Mouse (Mus musculus) cerebellum, adult 8-10 months (tissue): ENCODE measurements around the gene Kif27.

ENCODE experiments used
- DNase-seq: peaks from one replicate; pipeline ENCODE4 v3.0.0; 2022

Kif27 gene

DNA sequence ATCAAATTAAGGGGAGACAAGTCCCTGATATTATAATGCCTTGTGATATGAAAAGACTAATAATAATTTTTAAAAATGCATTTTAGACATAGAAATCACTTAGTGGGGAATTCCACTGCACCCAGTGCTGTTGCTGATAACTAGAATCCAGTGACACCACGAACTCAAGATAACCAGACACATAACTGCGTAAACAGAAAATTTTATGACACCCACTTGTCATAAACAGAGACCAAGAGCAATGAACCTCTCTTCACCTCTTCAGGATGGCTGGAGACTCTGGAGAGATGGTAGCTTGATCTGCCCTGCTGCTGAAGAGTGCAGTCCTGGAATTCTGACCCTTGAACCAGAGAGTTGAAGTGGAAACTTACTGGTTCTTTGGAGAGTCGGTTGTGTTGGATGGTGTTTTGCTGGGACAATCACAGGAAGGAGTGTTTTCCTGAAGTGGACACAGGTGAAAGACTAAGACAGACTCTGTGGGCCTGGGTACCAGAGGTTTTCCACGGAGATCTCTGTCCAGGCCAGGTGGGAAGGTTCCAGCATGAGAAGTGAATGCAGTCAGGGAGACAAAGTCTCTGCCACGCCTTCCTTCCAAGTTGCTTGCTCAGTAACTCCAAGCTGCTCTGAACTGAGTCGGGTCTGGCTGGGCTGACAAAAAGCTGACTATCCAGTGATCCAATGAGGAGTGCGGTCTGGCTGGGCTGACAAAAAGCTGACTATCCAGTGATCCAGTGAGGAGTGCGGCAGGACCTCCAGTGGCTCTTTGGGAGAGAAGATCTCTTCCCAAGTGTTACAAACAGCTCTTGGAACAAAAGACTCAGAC, 5.6 kb upstream of the Kif27 start:
- DNase-seq = no peak

GRCm38 (mm10) chr13:58359304-58359653, 357 bp upstream of the Kif27 start:
- DNase-seq = no peak

DNA sequence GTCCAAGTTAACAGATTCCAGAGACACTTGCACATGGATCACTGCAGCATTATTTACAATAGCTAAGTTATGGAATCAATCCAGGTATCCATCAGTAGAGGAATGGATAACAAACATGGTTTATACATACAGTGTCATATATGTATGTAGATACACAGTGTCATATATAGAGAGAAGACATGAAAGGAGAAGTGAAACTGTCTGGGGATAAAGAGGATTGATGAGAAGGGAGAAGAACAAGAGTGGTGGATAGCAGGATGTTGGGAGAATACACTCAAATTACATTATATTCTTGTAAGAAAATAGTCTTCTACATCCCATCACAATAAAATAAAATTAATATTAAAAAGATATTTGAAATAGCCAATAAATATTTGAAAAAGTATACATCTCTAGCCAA, 5.9 kb downstream of the Kif27 start:
- no peak for DNase-seq

DNA sequence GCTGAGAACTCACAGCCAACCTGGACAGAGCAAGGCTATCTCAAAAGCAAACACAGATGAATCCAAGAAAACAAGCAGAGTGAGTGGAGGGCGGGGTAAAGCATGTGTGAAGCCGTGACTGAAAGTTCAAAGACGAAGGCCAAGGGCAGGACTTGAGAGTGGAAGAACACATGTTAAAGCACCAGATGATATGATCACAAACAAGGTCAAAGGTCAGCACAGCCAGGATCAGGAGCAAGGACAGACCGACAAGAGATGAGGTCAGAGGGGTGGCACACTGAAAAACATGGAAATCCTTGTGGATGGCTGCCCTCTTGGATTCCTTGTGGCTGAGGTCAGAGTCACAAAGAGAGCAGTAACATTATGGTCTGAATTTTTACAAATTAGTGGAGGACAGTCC, 8.3 kb downstream of the Kif27 start:
- no peak for DNase-seq

DNA sequence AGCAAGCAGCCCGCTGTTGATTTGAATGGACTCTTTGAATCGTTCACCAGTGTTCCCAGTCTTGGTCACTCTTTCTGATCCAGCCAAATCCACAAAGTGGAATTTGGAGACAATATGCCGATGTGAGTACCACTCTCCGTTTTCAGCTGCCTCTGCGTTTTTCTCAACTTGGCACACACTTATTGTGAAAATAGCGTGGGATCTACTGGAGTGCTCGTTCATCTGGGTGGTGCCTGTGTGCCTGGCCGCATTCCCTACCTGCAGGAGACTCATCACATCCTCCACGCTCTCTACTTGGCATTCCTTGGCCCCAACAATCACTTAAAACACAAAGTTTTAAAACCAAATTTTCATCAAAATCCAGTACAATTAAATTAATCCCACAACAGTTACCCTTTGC, 14.4 kb downstream of the Kif27 start:
- no peak for DNase-seq

GRCm38 (mm10) chr13:58337456-58337855, 21.5 kb downstream of the Kif27 start:
- no peak for DNase-seq

- DNase-seq = no peak
These were observed 24.8 kb downstream of the Kif27 start for GRCm38 (mm10) chr13:58334116-58334515.

- DNase-seq = no peak
These were observed 41.2 kb downstream of the Kif27 start for GRCm38 (mm10) chr13:58317768-58318167.

DNA sequence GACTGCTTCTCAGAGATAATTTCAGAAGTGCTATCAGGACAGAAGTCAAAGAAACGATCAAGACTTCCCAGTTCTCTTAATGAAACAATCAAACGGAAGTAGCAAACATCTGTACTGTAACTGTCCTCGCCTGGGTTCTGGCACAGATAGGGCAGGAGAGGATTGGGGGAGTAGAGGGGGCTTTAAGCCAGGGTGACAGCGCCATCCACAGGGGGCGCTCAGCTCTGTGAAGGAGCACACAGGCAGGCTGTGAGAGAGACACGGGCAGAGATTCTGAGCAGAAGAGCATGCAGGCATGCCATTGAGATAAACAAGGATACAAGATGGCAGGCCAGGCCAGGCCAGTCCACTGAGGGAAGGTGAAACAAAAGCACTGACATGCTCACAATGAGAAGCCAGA, 43.9 kb downstream of the Kif27 start:
- no peak for DNase-seq

GRCm38 (mm10) chr13:58313758-58314157, 45.2 kb downstream of the Kif27 start:
- no peak for DNase-seq

- no peak for DNase-seq
These were observed 47.6 kb downstream of the Kif27 start for GRCm38 (mm10) chr13:58311351-58311750.

- no peak for DNase-seq
These were observed 49.4 kb downstream of the Kif27 start for GRCm38 (mm10) chr13:58309499-58309898.

- DNase-seq = no peak
These were observed 51.5 kb downstream of the Kif27 start for GRCm38 (mm10) chr13:58307453-58307852.

DNA sequence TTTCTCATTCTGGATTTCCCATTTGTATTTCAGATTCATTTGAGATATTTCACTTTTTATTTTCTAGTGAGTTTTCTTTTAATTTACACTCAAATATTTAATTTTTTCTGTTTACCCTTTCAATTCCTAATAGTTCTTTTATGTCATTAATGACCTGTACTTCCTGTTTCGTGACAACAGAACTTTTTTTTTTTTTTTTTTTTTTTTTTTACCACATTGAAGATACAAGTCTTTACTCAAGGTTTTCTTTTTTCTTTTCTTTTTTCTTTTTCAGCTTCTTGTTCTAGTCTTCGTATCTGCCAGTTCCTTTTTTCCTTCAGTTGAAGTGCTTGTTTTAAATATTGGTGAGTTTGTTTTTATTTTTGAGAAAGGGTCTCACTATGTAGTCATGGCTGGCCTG, 53.7 kb downstream of the Kif27 start:
- no peak for DNase-seq

DNA sequence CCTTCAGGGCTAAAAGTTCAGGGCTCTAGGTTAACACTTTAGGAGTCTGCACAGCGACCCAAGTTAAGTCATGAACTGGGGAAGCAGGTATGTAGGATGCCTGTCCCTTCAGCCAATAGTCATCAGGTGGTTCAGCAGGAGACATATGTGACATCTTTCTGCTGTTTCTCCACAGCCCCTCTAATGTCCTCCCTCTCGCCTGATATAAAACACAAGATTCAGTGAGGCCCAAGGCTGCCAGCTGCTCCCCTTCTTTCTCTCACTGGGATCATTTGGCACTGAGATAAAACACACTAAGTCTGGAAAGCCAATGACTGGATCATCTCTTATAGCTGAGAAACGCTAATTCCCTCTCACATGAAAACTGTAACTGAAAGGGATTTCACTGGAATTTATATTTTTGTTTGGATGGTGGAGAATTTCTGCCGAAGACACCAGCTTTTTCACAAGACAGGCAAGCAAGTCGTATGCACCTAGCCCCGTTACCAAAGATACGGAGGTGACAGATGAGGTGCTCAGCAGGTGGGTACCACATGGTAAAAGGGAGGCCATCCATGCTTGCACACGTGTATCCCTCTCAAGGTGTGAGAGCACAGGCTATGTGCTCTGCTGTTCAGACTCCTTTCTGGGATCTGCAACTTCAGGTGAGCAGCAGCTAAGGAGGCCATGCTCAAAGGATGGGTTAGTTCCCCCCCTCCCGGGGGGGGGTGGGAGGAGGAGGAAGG, 56.3 kb downstream of the Kif27 start:
- DNase-seq = peak; percentile 35

DNA sequence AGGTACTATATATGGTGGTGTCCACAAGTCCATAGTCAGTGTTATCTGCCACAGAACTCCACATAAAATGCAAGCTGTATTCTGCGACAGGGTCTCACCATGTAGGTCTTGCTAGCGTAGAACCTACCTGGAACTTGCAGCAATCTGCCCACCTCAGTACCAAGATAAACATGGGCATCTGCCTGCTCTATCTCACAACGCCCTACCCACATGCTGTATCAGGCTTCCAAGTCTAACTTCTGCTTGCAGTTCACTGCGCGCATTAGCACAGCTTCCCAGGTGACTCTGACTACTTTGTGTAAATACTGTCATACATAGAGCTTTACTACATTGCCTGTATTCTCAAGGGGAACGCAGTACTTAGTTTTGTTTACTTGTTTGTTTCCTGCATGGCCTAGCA, 57.0 kb downstream of the Kif27 start:
- DNase-seq = no peak

- no peak for DNase-seq
These were observed 60.2 kb downstream of the Kif27 start for GRCm38 (mm10) chr13:58298756-58299155.

DNA sequence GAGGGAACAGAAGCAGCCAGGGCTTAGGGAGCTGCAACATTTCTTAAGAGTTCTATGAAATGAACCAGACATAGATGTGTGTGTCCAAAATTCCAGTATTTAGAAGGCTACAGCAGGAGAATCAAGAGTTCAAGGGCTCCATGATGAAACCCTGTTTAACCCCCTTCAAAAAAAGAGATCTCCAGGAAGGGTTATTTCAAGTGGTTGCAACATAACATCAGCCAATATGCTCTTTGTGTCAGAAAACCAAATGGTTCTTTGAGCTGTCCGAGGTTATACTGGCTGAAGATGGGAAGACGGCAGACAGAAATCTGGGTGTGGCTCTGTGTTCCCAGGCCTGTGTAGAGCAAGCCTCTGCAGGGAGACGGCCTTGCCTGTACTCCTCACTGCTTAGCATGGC, 63.3 kb downstream of the Kif27 start:
- DNase-seq = no peak

DNA sequence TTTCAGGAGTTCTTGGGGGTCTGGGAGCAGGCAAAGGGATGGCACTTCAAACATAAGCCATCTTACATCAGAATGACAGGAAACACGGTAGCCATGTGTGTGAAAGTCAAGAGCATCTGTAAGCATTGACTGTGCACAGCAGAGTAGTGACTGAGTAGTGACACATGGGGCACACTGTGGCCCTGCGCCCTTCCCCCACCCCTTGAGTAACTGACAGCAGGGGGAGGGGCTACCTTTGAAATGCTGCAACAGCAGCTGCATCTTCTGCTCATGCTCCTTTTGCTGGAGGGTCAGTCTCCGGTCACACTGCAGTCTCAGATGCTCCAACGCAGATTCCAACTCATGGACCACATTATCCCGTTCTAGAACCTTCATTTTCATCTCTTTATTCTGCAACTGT, 66.1 kb downstream of the Kif27 start:
- DNase-seq = no peak

DNA sequence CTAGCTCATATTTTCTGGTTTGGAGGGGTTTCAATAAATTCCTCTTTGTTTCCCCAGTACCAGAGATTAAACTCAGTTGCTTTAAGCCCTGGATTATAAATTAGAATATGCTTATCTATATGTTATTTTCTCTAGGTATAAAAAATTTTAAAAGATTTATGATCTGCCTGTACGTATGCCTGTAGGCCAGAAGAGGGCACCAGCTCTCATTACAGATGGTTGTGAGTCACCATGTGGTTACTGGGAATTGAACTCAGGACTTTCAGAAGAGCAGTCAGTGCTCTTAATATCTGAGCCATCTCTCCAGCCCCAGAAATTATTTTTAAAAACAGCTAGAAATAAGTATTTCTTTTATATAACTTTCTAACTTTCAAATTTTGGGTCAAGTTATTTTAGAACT, 69.6 kb downstream of the Kif27 start:
- DNase-seq = no peak

- peak; percentile 74 for DNase-seq
These were observed 71.1 kb downstream of the Kif27 start for GRCm38 (mm10) chr13:58287822-58288221.

GRCm38 (mm10) chr13:58283466-58283865, 75.5 kb downstream of the Kif27 start:
- no peak for DNase-seq

- no peak for DNase-seq
These were observed 77.0 kb downstream of the Kif27 start for GRCm38 (mm10) chr13:58281936-58282335.

DNA sequence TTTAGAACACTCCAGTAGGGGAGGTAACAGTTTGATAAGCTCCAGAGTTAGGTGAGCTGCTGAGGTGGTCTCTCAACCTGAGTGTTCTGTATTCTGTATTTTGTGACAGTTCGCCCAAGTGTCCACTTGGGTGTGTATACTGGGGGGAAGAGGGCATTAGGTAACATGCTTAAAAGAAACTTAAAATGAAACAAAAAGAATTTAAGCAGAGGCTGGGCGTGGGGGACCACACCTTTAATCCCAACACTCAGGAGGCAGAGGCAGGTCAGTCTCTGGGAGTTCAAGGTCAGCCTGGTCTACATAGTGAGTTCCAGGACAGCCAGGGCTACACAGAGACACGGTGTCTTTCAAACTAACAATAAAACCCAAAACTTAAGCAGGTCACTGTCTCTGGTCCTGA, 78.4 kb downstream of the Kif27 start:
- no peak for DNase-seq

DNA sequence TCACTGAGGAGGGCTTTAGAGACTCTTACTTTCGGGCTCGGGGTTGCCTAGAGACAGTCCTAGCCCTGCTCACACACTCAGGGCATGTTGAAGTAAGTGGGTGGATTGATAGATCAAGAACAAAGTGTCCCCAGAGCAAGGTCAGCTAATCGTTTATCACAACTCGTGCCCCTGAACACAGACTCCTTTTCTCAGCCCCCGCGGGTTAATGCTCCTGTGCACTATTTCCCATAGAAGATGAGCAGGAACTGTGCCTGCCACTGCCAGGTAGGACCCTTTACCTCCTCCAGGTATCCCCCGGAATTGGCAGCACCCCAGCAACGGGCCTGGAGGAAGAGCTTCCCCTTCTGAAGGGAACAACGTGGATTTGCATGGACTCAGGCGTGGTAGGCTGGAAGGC, 82.7 kb downstream of the Kif27 start:
- no peak for DNase-seq
